Mouse (Mus musculus) E14TG2a.4 (cell line): ENCODE measurements around the gene Slc39a8.

Experiments used
- H3K27me3 ChIP-seq: 2 replicates; pipeline ENCODE4 v1.6.1; 2014; ENCODE audit warnings: low read length, control low read depth; ENCODE audit not compliant: insufficient read depth
- H3K36me3 ChIP-seq: 2 replicates; pipeline ENCODE4 v1.6.1; 2014; ENCODE audit warnings: low read length, control low read depth; ENCODE audit not compliant: insufficient read depth
- H3K4me1 ChIP-seq: replicated peaks from 2 replicates; pipeline ENCODE4 v1.6.1; 2014; ENCODE audit warnings: low read depth, low read length, control low read depth
- H3K4me3 ChIP-seq: replicated peaks from 2 replicates; pipeline ENCODE4 v1.5.1; 2014; ENCODE audit warnings: mild to moderate bottlenecking, low read length
- H3K9me3 ChIP-seq: 2 replicates; pipeline ENCODE4 v1.6.1; 2014; ENCODE audit warnings: low read length, control low read depth
- CTCF ChIP-seq: conservative IDR thresholded peaks from 2 replicates; pipeline ENCODE4 v1.5.1; 2014; ENCODE audit warnings: low read length
- NANOG ChIP-seq: IDR thresholded peaks from 2 replicates; pipeline ENCODE4 v1.6.1; 2014; ENCODE audit warnings: borderline replicate concordance, low read length, mixed read lengths
- POU5F1 ChIP-seq: IDR thresholded peaks from 2 replicates; pipeline ENCODE4 v1.6.1; 2014; ENCODE audit warnings: low read length, borderline replicate concordance

Gene Slc39a8

GRCm38 (mm10) chr3:135825016-135825753, at the start of gene Slc39a8:
Slc39a8 (plus strand) TSS chr3:135825279.
- no peak for TF ChIP-seq NANOG
- TF ChIP-seq POU5F1, result no peak
- no peak for TF ChIP-seq CTCF
- H3K36me3 ChIP-seq, result no peaks in the 10 kb centered on the region
- H3K4me1 ChIP-seq, result peaks cover 15% of the 10 kb centered on the region
- no peaks in the 10 kb centered on the region for H3K9me3 ChIP-seq
- H3K4me3 ChIP-seq, result peak within 1 kb of the TSS; percentile 76
- H3K27me3 ChIP-seq, result peaks cover 50% of the 10 kb centered on the region

- no peak for TF ChIP-seq CTCF
- no peak for TF ChIP-seq POU5F1
Measured at GRCm38 (mm10) chr3:135785065-135785464, 40.0 kb upstream of the Slc39a8 start.

GRCm38 (mm10) chr3:135796117-135796516, 29.0 kb upstream of the Slc39a8 start:
- Histone ChIP-seq H3K4me3 (no peak overlapping the region), H3K9me3 (no peaks in the 10 kb centered on the region), H3K4me1 (no peaks in the 10 kb centered on the region), H3K27me3 (no peaks in the 10 kb centered on the region), H3K36me3 (no peaks in the 10 kb centered on the region)
- no peak for TF ChIP-seq NANOG
- no peak for TF ChIP-seq CTCF
- no peak for TF ChIP-seq POU5F1

More at GRCm38 (mm10) chr3:135785065-135785464, 40.0 kb upstream of the Slc39a8 start:
- H3K27me3 ChIP-seq, result no peaks in the 10 kb centered on the region; the same call in 1 of the 2 replicates
- H3K36me3 ChIP-seq, result no peaks in the 10 kb centered on the region
- no peak overlapping the region for H3K4me3 ChIP-seq
- 0 out of 2 replicates have a peak, but pooled peaks cover 7% of the 10 kb centered on the region for H3K4me1 ChIP-seq
- no peaks in the 10 kb centered on the region for H3K9me3 ChIP-seq

- no peaks in the 10 kb centered on the region for H3K4me1 ChIP-seq
- no peaks in the 10 kb centered on the region for H3K9me3 ChIP-seq
- no peaks in the 10 kb centered on the region for H3K27me3 ChIP-seq
- H3K36me3 ChIP-seq, result no peaks in the 10 kb centered on the region
- TF ChIP-seq POU5F1 (no peak), CTCF (no peak), NANOG (no peak)
- no peak overlapping the region for H3K4me3 ChIP-seq
Measured at GRCm38 (mm10) chr3:135798241-135798640, 26.8 kb upstream of the Slc39a8 start.

GRCm38 (mm10) chr3:135798665-135799064, 26.4 kb upstream of the Slc39a8 start:
- no peaks in the 10 kb centered on the region for H3K36me3 ChIP-seq

GRCm38 (mm10) chr3:135814665-135815064, 10.4 kb upstream of the Slc39a8 start:
- H3K4me3 ChIP-seq, result no peak overlapping the region
- TF ChIP-seq POU5F1 (no peak), NANOG (no peak), CTCF (no peak)
- no peaks in the 10 kb centered on the region for H3K4me1 ChIP-seq
- H3K27me3 ChIP-seq, result 0 out of 2 replicates have a peak, but pooled peaks cover 3% of the 10 kb centered on the region
- peaks cover 17% of the 10 kb centered on the region for H3K9me3 ChIP-seq
- H3K36me3 ChIP-seq, result no peaks in the 10 kb centered on the region

More at GRCm38 (mm10) chr3:135798665-135799064, 26.4 kb upstream of the Slc39a8 start:
- Histone ChIP-seq H3K4me1 (no peaks in the 10 kb centered on the region), H3K9me3 (no peaks in the 10 kb centered on the region), H3K4me3 (no peak overlapping the region), H3K27me3 (no peaks in the 10 kb centered on the region)
- TF ChIP-seq POU5F1 (no peak), CTCF (no peak), NANOG (no peak)

GRCm38 (mm10) chr3:135815973-135816727, 8.9 kb upstream of the Slc39a8 start:
- TF ChIP-seq CTCF (no peak), NANOG (no peak), POU5F1 (no peak)

GRCm38 (mm10) chr3:135817124-135817523, 8.0 kb upstream of the Slc39a8 start:
- Histone ChIP-seq H3K36me3 (no peaks in the 10 kb centered on the region), H3K4me1 (no peaks in the 10 kb centered on the region), H3K27me3 (0 out of 2 replicates have a peak, but pooled peaks cover 3% of the 10 kb centered on the region), H3K9me3 (no peaks in the 10 kb centered on the region), H3K4me3 (no peak overlapping the region)
- TF ChIP-seq POU5F1, result no peak
- no peak for TF ChIP-seq NANOG
- no peak for TF ChIP-seq CTCF

More at GRCm38 (mm10) chr3:135815973-135816727, 8.9 kb upstream of the Slc39a8 start:
- Histone ChIP-seq H3K9me3 (peaks cover 5% of the 10 kb centered on the region), H3K36me3 (no peaks in the 10 kb centered on the region), H3K4me3 (no peak overlapping the region), H3K27me3 (0 out of 2 replicates have a peak, but pooled peaks cover 3% of the 10 kb centered on the region), H3K4me1 (no peaks in the 10 kb centered on the region)
